Mouse (Mus musculus) CH12.LX (cell line): ENCODE results near the gene Gm128. TPM values are rescaled to one million over a fixed set of nuclear protein-coding genes. Genes with fewer than 3 reads are reported as not detected.

Source experiments
- DNase-seq: peaks from one replicate; pipeline ENCODE4 v3.0.0-alpha.2; 2013; ENCODE audit errors: extremely low read depth
- H3K27ac ChIP-seq: 2 replicates; pipeline ENCODE4 v1.5.1; 2012; ENCODE audit warnings: low read depth, mild to moderate bottlenecking, control low read depth, moderate library complexity; ENCODE audit not compliant: insufficient read depth
- H3K27me3 ChIP-seq: replicated peaks from 2 replicates; pipeline ENCODE3; 2012; ENCODE audit warnings: inconsistent platforms
- H3K36me3 ChIP-seq, 2 experiments: replicated peaks in 1 of 2; 2 replicates each; pipeline versions ENCODE3 to v1.6.1; 2012; ENCODE audit warnings: inconsistent platforms in 1 of 2, low read length in 1 of 2, mild to moderate bottlenecking in 1 of 2, mixed read lengths in 1 of 2, moderate library complexity in 1 of 2; ENCODE audit not compliant: control insufficient read depth in 1 of 2, insufficient read depth in 1 of 2
- H3K4me1 ChIP-seq, 2 experiments: 2 replicates each; pipeline ENCODE4 v1.6.1; 2012; ENCODE audit warnings: inconsistent platforms in 1 of 2, moderate library complexity in 1 of 2; ENCODE audit not compliant: insufficient read depth in 2 of 2, control insufficient read depth in 1 of 2
- H3K4me2 ChIP-seq: 2 replicates; pipeline ENCODE4 v1.6.1; 2012; ENCODE audit warnings: low read depth, mild to moderate bottlenecking, control low read depth; ENCODE audit not compliant: poor library complexity, insufficient read depth, severe bottlenecking
- H3K4me3 ChIP-seq, 3 experiments: fragments of 150-350 bp in 1 of 3; sonication (generic) in 1 of 3; replicated peaks in 1 of 3; 2 replicates each; pipeline versions ENCODE3 to v1.5.1; 2011 to 2012; ENCODE audit warnings: low read depth in 2 of 3, low read length in 2 of 3, mild to moderate bottlenecking in 2 of 3, moderate library complexity in 2 of 3, control low read depth in 1 of 3, improper control_type of control experiment in 1 of 3, inconsistent platforms in 1 of 3, mixed read lengths in 1 of 3; ENCODE audit not compliant: poor library complexity in 1 of 3
- H3K79me2 ChIP-seq: replicated peaks from 2 replicates; pipeline ENCODE4 v1.6.1; 2012; ENCODE audit warnings: mild to moderate bottlenecking, moderate library complexity; ENCODE audit not compliant: control insufficient read depth, poor library complexity, insufficient read depth, severe bottlenecking; ENCODE audit errors: extremely low read depth
- H3K9ac ChIP-seq: 2 replicates; pipeline ENCODE4 v1.6.1; 2012; ENCODE audit warnings: low read depth, mild to moderate bottlenecking, control low read depth, moderate library complexity; ENCODE audit not compliant: insufficient read depth
- H3K9me3 ChIP-seq: replicated peaks from 2 replicates; pipeline ENCODE3; 2012; ENCODE audit warnings: low read length, inconsistent platforms, mixed read lengths
- BHLHE40 ChIP-seq: IDR thresholded peaks from 2 replicates; pipeline ENCODE4 v1.6.1; 2011; ENCODE audit warnings: mild to moderate bottlenecking, low read depth, low read length, improper control_type of control experiment
- CTCF ChIP-seq, 2 experiments: IDR thresholded peaks in 1 of 2; conservative IDR thresholded peaks in 1 of 2; 2 replicates each; pipeline ENCODE4 v1.5.1; 2011 to 2012; ENCODE audit warnings: low read depth in 2 of 2, low read length in 2 of 2, improper control_type of control experiment in 1 of 2, inconsistent platforms in 1 of 2, mild to moderate bottlenecking in 1 of 2, moderate library complexity in 1 of 2
- ETS1 ChIP-seq: conservative IDR thresholded peaks from 2 replicates; pipeline ENCODE4 v1.6.1; 2012; ENCODE audit warnings: low read depth, mild to moderate bottlenecking, inconsistent platforms, low read length, improper control_type of control experiment, moderate library complexity
- GABPA ChIP-seq: IDR thresholded peaks from 2 replicates; pipeline ENCODE4 v1.6.1; 2012; ENCODE audit warnings: low read depth, low read length, improper control_type of control experiment, inconsistent platforms; ENCODE audit not compliant: insufficient replicate concordance
- HCFC1 ChIP-seq: IDR thresholded peaks from 2 replicates; pipeline ENCODE4 v1.6.1; 2012; ENCODE audit warnings: low read depth, mild to moderate bottlenecking, inconsistent platforms, low read length, improper control_type of control experiment
- IRF4 ChIP-seq: IDR thresholded peaks from 2 replicates; pipeline ENCODE4 v1.6.1; 2014; ENCODE audit warnings: low read depth, mild to moderate bottlenecking, inconsistent platforms, low read length, improper control_type of control experiment
- JUN ChIP-seq: IDR thresholded peaks from 2 replicates; pipeline ENCODE4 v1.6.1; 2011; ENCODE audit warnings: low read depth, mild to moderate bottlenecking, low read length, improper control_type of control experiment, moderate library complexity; ENCODE audit not compliant: insufficient read depth
- JUND ChIP-seq: conservative IDR thresholded peaks from 2 replicates; pipeline ENCODE4 v1.6.1; 2011; ENCODE audit warnings: low read depth, low read length, improper control_type of control experiment
- MAFK ChIP-seq: IDR thresholded peaks from 2 replicates; pipeline ENCODE4 v1.6.1; 2011; ENCODE audit warnings: low read length, improper control_type of control experiment; ENCODE audit not compliant: insufficient replicate concordance
- MAZ ChIP-seq: IDR thresholded peaks from 2 replicates; pipeline ENCODE4 v1.6.1; 2012; ENCODE audit warnings: low read depth, mild to moderate bottlenecking, inconsistent platforms, low read length, improper control_type of control experiment, moderate library complexity
- MXI1 ChIP-seq: IDR thresholded peaks from 2 replicates; pipeline ENCODE4 v1.6.1; 2011; ENCODE audit warnings: mild to moderate bottlenecking, low read depth, low read length, improper control_type of control experiment
- MYC ChIP-seq: IDR thresholded peaks from 2 replicates; pipeline ENCODE4 v1.6.1; 2011; ENCODE audit warnings: low read depth, mild to moderate bottlenecking, improper control_type of control experiment, low read length
- NELFE ChIP-seq: IDR thresholded peaks from 2 replicates; pipeline ENCODE4 v1.6.1; 2011; ENCODE audit warnings: low read depth, low read length, improper control_type of control experiment
- PAX5 ChIP-seq: IDR thresholded peaks from 2 replicates; pipeline ENCODE4 v1.6.1; 2012; ENCODE audit warnings: low read length, inconsistent platforms, mixed read lengths
- POLR2AphosphoS2 ChIP-seq: IDR thresholded peaks from 2 replicates; pipeline ENCODE4 v1.6.1; 2011; ENCODE audit warnings: low read depth, low read length, improper control_type of control experiment
- RCOR1 ChIP-seq: conservative IDR thresholded peaks from 2 replicates; pipeline ENCODE4 v1.6.1; 2012; ENCODE audit warnings: low read depth, mild to moderate bottlenecking, inconsistent platforms, low read length, improper control_type of control experiment
- SIN3A ChIP-seq: IDR thresholded peaks from 2 replicates; pipeline ENCODE4 v1.6.1; 2012; ENCODE audit warnings: low read length, improper control_type of control experiment, inconsistent platforms
- SMC3 ChIP-seq: IDR thresholded peaks from 2 replicates; pipeline ENCODE4 v1.6.1; 2011; ENCODE audit warnings: low read depth, low read length, improper control_type of control experiment
- TBP ChIP-seq: conservative IDR thresholded peaks from 2 replicates; pipeline ENCODE4 v1.6.1; 2011; ENCODE audit warnings: low read depth, low read length, improper control_type of control experiment
- TCF12 ChIP-seq: IDR thresholded peaks from 2 replicates; pipeline ENCODE4 v1.6.1; 2014; ENCODE audit warnings: low read depth, mild to moderate bottlenecking, inconsistent platforms, low read length, improper control_type of control experiment
- UBTF ChIP-seq: IDR thresholded peaks from 2 replicates; pipeline ENCODE4 v1.6.1; 2012; ENCODE audit warnings: low read depth, mild to moderate bottlenecking, inconsistent platforms, low read length, improper control_type of control experiment, moderate library complexity
- USF1 ChIP-seq: IDR thresholded peaks from 2 replicates; pipeline ENCODE4 v1.6.1; 2014; ENCODE audit warnings: low read depth, mild to moderate bottlenecking, inconsistent platforms, low read length, improper control_type of control experiment
- ZNF384 ChIP-seq: IDR thresholded peaks from 2 replicates; pipeline ENCODE4 v1.6.1; 2012; ENCODE audit warnings: low read depth, low read length, improper control_type of control experiment, inconsistent platforms
- dilution Hi-C: fragments of 300-500 bp; cut with MboI; formaldehyde crosslinking; loops from 2 replicates; pipeline ENCODE4 v1.14.3; 2020; ENCODE audit warnings: low sequenced_read_pairs; ENCODE audit not compliant: extremely low pct_unique_long_range_greater_than_20kb, extremely low pct_ligation_motif_present
- in situ Hi-C: fragments of 300-500 bp; cut with MboI; formaldehyde crosslinking; loops from 3 replicates; pipeline ENCODE4 v1.14.3; 2019; ENCODE audit warnings: low sequenced_read_pairs, low pct_ligation_motif_present, low pct_unique_long_range_greater_than_20kb, mixed read lengths
- polyA plus RNA-seq: library from polyadenylated mRNA; unstranded; fragments of >175 nt; gene quantifications from 2 replicates; pipeline ENCODE4 v1.2.1, GENCODE M21; 2012; ENCODE audit warnings: low read depth; ENCODE audit not compliant: insufficient read length
- total RNA-seq, 2 experiments: library from RNA; depleted of rRNA; stranded (reverse); fragments of 300-350 nt in 1 of 2; fragments of >200 nt in 1 of 2; gene quantifications; 2 replicates each; pipeline ENCODE4 v1.2.3; 2012 to 2014

Gm128 gene
- total and polyA plus RNA-seq, 3 experiments, result not detected

GRCm38 (mm10) chr3:95261975-95262374, 20.6 kb upstream of the Gm128 start:
- dilution Hi-C loops, result no loop called here

GRCm38 (mm10) chr3:95256931-95257330, 15.5 kb upstream of the Gm128 start:
- Histone ChIP-seq H3K4me1 (peaks cover 0 to 12% of the 10 kb centered on the region in 2 experiments; a peak in 1 of 4 replicates), H3K79me2 (no peaks in the 10 kb centered on the region), H3K4me3 (no peak overlapping the region)
- no peak for TF ChIP-seq MXI1
- TF ChIP-seq SIN3A, result no peak
- TF ChIP-seq PAX5, result no peak
- no peak for TF ChIP-seq SMC3
- no peak for TF ChIP-seq MAFK
- no peak for TF ChIP-seq MYC
- no peak for TF ChIP-seq ETS1
- TF ChIP-seq ZNF384, result no peak
- TF ChIP-seq TBP, result no peak
- TF ChIP-seq IRF4, result no peak
- TF ChIP-seq UBTF, result no peak
- no peak for TF ChIP-seq HCFC1
- no peak for TF ChIP-seq CTCF (conservative IDR thresholded peaks at IDR 0.05 in 1 of 2, IDR thresholded peaks at IDR 0.05 in 1 of 2; ENCODE audit: low read depth in 2 of 2, low read length in 2 of 2)
- TF ChIP-seq GABPA, result no peak
- TF ChIP-seq POLR2AphosphoS2, result no peak
- no peak for TF ChIP-seq TCF12
- TF ChIP-seq NELFE, result no peak
- TF ChIP-seq, all 38 proteins: peak for 0
- Histone ChIP-seq H3K4me2 (no peak overlapping the region), H3K27ac (no peak overlapping the region), H3K9me3 (no peaks in the 10 kb centered on the region), H3K36me3 (peaks cover 18 to 62% of the 10 kb centered on the region in 2 experiments), H3K27me3 (no peaks in the 10 kb centered on the region), H3K9ac (no peak overlapping the region)
- in situ Hi-C loops, result loop anchor here (5.0 kb wide), 1 partner anchor 35 kb away; no protein-coding TSS in a partner anchor
- dilution Hi-C loops, result no loop called here
- DNase-seq, result no peak

More at GRCm38 (mm10) chr3:95261975-95262374, 20.6 kb upstream of the Gm128 start:
- Histone ChIP-seq H3K9me3 (peaks cover 2% of the 10 kb centered on the region), H3K4me1 (peaks cover 0 to 12% of the 10 kb centered on the region in 2 experiments; a peak in 1 of 4 replicates), H3K4me3 (no peak overlapping the region), H3K27me3 (no peaks in the 10 kb centered on the region), H3K27ac (no peak overlapping the region), H3K79me2 (no peaks in the 10 kb centered on the region), H3K9ac (no peak overlapping the region), H3K4me2 (no peak overlapping the region), H3K36me3 (peaks cover 10 to 60% of the 10 kb centered on the region in 2 experiments)
- in situ Hi-C loops, result no loop called here
- no peak for DNase-seq
- TF ChIP-seq ZNF384 (no peak), CTCF (conservative IDR thresholded peaks at IDR 0.05 in 1 of 2, IDR thresholded peaks at IDR 0.05 in 1 of 2; ENCODE audit: low read depth in 2 of 2, low read length in 2 of 2) (no peak), USF1 (no peak), RCOR1 (no peak), JUND (peak; percentile 86), JUN (peak; percentile 77), MAZ (no peak), HCFC1 (no peak), BHLHE40 (no peak), MXI1 (no peak)
